Mouse (Mus musculus) kidney, adult 2 months (tissue): Measurements from ENCODE around the gene Tspan7. TPM values are rescaled to one million over a fixed set of nuclear protein-coding genes. Genes with fewer than 3 reads are reported as not detected.

Source experiments
- DNase-seq: peaks from one replicate; pipeline ENCODE4 v3.0.0; 2021
- H3K27ac ChIP-seq: fragments of 200-500 bp; 2 replicates; pipeline ENCODE4 v1.5.1; 2012; ENCODE audit warnings: low read depth, low read length, control low read depth, inconsistent platforms; ENCODE audit not compliant: insufficient read depth
- H3K27me3 ChIP-seq: fragments of 200-500 bp; replicated peaks from 2 replicates; pipeline ENCODE4 v1.6.1; 2012; ENCODE audit warnings: mild to moderate bottlenecking, moderate library complexity, low read length, inconsistent platforms; ENCODE audit not compliant: control insufficient read depth, insufficient read depth
- H3K36me3 ChIP-seq: fragments of 200-500 bp; 2 replicates; pipeline ENCODE4 v1.6.1; 2012; ENCODE audit warnings: mild to moderate bottlenecking, moderate library complexity, low read length, inconsistent platforms; ENCODE audit not compliant: control insufficient read depth, insufficient read depth
- H3K4me1 ChIP-seq: fragments of 200-500 bp; 2 replicates; pipeline ENCODE4 v1.6.1; 2011; ENCODE audit warnings: low read length; ENCODE audit not compliant: control insufficient read depth, insufficient read depth
- H3K4me3 ChIP-seq: fragments of 200-500 bp; 2 replicates; pipeline ENCODE4 v1.5.1; 2011; ENCODE audit warnings: mild to moderate bottlenecking, low read depth, low read length, control low read depth; ENCODE audit not compliant: insufficient read depth
- CTCF ChIP-seq: fragments of 200-500 bp; conservative IDR thresholded peaks from 2 replicates; pipeline ENCODE4 v1.5.1; 2011; ENCODE audit warnings: low read depth, mild to moderate bottlenecking, control low read depth, low read length, moderate library complexity, mixed read lengths; ENCODE audit not compliant: insufficient read depth, insufficient read length
- POLR2A ChIP-seq: fragments of 200-500 bp; IDR thresholded peaks from one replicate; pipeline ENCODE4 v1.6.1; 2011; ENCODE audit warnings: low read depth, low read length, control low read depth
- WGBS: fragments of 180-500 bp; shearing (Covaris S2); methylation state at CpG from one replicate; pipeline ENCODE4 v1.1.7; 2018; 5-methylcytosine and 5-hydroxymethylcytosine counted together
- polyA plus RNA-seq: library from polyadenylated mRNA; depleted of rRNA; stranded (reverse); fragments of >200 nt; gene quantifications from 2 replicates; pipeline ENCODE4 v1.2.3, GENCODE M21; 2012; rRNA removed

The Tspan7 gene
- polyA plus RNA-seq, 1 experiment, result 86.1 TPM

DNA sequence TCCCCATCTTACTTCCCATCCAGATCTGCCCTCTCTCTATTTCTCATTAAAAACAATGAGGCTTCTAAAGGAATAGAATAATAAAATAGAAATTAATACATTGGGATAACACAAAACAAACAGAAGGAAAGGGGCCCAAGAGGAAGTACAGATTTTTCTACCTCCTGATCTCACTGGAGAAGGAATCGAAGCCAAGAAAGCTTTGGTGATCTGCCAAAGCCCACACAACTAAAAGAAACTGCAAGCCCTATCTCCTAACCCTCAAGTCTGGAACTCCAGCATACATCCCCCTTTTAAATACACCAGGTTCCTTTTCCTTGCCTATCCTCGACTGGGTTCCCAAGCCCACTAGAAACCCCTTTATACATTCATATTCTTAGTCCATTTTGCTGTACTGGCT lies 90.4 kb downstream of the Tspan7 start:
- 41% methylated on average over 2 of the region's 2 CpGs for WGBS
- H3K27me3 ChIP-seq, result no peaks in the 10 kb centered on the region
- no peak overlapping the region for H3K27ac ChIP-seq
- no peaks in the 10 kb centered on the region for H3K36me3 ChIP-seq
- TF ChIP-seq CTCF (no peak), POLR2A (no peak)
- H3K4me1 ChIP-seq, result no peaks in the 10 kb centered on the region
- no peak overlapping the region for H3K4me3 ChIP-seq
- peak; percentile 11 for DNase-seq

DNA sequence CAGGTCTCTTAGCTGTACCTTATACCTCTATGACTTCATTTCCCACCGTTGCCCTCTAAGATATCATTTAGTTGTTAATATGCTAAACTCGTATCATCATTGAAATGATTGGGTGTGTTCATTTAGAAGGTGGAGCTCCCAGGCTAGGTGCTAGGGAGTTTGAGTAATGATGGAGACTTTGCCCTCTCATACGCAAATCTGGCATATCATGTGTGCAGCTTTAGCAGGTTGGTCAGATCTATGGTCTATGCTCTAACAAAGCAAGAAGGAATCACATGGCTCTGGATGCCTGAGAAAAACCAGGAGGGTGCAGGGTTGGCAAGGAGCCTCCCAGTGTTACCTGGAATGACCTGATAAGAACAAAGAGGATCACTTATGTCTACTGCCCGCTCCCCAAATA lies 91.4 kb downstream of the Tspan7 start:
- no peak for DNase-seq
- H3K4me3 ChIP-seq, result no peak overlapping the region
- H3K27ac ChIP-seq, result no peak overlapping the region
- no peak for TF ChIP-seq CTCF
- TF ChIP-seq POLR2A, result no peak
- no peaks in the 10 kb centered on the region for H3K36me3 ChIP-seq
- no peaks in the 10 kb centered on the region for H3K4me1 ChIP-seq
- WGBS, result 63% methylated on average over 4 of the region's 4 CpGs
- no peaks in the 10 kb centered on the region for H3K27me3 ChIP-seq

DNA sequence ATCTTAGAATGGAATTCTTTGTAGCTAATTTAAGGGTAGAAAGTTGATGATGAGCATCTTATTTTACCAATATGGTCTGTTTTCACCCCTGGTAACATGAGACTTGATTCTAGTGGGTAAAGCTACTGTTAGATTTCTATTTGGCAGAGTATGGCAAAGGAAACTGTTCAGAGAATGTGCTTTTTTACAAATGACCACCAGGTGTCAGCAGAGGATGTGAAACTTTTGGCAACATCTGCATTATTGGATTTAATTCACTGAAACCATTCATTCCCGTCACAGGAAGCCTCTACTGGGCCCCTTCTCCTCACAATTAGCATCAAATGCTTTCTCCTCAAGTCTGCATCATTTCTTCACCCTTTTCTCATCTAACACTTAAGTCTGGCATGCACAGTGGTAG lies 92.4 kb downstream of the Tspan7 start:
- Histone ChIP-seq H3K27me3 (no peaks in the 10 kb centered on the region), H3K4me1 (no peaks in the 10 kb centered on the region), H3K4me3 (no peak overlapping the region), H3K27ac (no peak overlapping the region), H3K36me3 (no peaks in the 10 kb centered on the region)
- WGBS, result 0% methylated on average over 1 of the region's 1 CpGs
- DNase-seq, result peak; percentile 46
- TF ChIP-seq CTCF, result 0 out of 2 replicates have a peak, but pooled peaks have one; percentile 23
- no peak for TF ChIP-seq POLR2A

DNA sequence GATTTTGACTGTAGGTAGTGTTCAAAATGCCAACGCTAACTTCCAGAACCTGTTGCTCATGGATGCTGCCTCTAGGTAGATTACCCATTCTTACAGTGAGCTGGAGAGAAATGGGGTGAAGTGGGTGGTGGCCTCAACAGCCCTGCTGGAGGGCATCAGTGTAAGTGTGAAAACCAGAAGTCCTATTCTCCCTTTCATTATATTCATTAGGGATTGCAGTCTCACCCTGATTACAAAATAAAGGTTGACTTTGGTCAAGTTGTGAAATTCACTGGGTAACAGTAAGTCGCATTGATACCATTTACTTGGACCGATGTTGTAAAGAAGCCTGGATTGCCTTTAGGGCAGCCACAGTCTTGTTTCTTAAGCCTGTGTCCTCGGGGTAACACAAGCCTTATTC lies 97.8 kb downstream of the Tspan7 start:
- TF ChIP-seq POLR2A (no peak), CTCF (no peak)
- Histone ChIP-seq H3K27me3 (no peaks in the 10 kb centered on the region), H3K36me3 (no peaks in the 10 kb centered on the region), H3K27ac (no peak overlapping the region), H3K4me1 (no peaks in the 10 kb centered on the region), H3K4me3 (no peak overlapping the region)
- DNase-seq, result no peak
- whole genome bisulfite sequencing, result 93% methylated on average over 4 of the region's 4 CpGs

DNA sequence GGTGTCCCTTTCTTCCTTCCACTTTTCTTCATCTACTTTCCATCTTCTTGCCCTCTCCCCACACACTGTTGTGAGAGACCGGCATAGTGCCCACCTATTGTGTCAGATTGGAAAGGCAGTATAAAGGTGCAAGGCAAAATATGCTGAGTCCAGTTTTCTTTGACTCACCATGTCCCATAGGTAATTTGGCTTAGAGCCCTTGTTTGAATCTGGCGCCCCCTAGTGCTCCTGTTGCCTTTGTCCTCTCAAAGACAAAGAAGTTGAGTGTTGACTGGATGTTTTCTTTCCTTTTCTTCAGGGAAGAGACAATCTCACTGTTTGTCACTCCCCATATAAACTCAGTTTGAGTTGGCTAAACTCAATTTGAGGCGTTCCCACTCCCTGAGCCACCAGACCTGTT lies 107.3 kb downstream of the Tspan7 start:
- Histone ChIP-seq H3K36me3 (no peaks in the 10 kb centered on the region), H3K4me1 (no peaks in the 10 kb centered on the region), H3K27ac (no peak overlapping the region), H3K4me3 (no peak overlapping the region), H3K27me3 (no peaks in the 10 kb centered on the region)
- TF ChIP-seq CTCF, result 0 out of 2 replicates have a peak, but pooled peaks have one; percentile 10
- no peak for TF ChIP-seq POLR2A
- peak; percentile 16 for DNase-seq
- WGBS, result 65% methylated on average over 3 of the region's 3 CpGs

DNA sequence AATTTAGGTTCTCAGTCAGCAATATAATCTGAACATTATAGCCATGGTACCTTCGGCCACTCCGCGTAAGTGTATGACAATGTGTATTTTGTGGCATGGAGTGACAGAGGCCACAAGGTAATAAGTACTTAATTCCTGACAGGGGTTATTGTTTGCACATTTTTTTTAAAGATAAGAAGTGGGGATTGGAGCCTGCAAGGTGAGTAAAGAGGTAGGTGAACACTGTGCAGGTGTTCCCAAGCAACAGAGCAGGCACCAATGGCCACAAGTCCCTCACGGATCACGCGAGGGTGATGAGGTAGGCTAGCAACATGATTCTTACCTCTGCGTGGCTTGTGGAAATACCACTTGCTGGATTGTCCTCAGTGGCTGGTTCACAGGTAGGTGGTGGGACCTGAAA lies 108.6 kb downstream of the Tspan7 start:
- DNase-seq, result no peak
- whole genome bisulfite sequencing, result 98% methylated on average over 7 of the region's 7 CpGs
- Histone ChIP-seq H3K4me3 (no peak overlapping the region), H3K4me1 (no peaks in the 10 kb centered on the region), H3K27me3 (no peaks in the 10 kb centered on the region), H3K27ac (no peak overlapping the region), H3K36me3 (no peaks in the 10 kb centered on the region)
- TF ChIP-seq CTCF (no peak), POLR2A (no peak)

DNA sequence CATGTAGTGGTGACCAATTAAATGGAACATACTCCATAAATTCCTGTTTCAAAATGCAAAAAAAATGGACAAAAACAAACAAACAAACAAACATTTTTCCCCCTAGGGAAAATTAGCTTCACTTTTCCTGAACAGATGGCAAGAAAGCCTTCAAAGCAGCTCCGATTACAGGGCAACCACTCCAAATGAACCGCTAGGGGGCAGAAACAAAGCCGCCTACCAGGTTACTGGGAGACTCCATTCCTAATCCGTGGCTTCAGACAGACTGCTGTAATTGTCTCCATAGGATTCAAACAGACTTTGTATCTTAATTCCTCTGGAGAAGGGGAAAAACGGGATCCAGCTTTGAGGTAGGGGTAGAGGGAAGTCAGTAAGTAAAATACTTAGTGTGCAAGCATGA lies 132.2 kb downstream of the Tspan7 start:
- H3K36me3 ChIP-seq, result no peaks in the 10 kb centered on the region
- no peaks in the 10 kb centered on the region for H3K4me1 ChIP-seq
- H3K27me3 ChIP-seq, result no peaks in the 10 kb centered on the region
- no peak overlapping the region for H3K27ac ChIP-seq
- WGBS, result 22% methylated on average over 5 of the region's 5 CpGs
- H3K4me3 ChIP-seq, result no peak overlapping the region
- TF ChIP-seq POLR2A (no peak), CTCF (peak; percentile 34)
- peak; percentile 12 for DNase-seq

DNA sequence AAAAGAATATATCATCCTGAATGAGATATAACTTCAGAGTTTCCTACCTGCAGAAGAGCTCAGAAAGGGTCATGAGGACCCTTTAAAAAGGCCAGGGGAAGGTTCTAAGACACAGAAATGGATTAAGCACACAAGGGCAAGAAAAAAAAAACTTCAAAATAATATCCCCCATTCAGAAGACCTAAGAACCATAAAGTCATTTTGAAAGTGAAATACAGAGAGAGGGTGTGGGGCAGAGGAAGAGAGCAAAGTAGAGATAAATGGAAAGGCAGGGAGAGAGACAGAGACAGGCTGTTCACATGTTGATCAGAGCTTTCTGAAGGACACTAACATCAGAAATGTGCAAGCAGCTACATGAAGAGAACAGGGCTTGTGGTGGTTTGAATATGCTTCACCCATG lies 156.1 kb downstream of the Tspan7 start:
- no peaks in the 10 kb centered on the region for H3K36me3 ChIP-seq
- H3K27ac ChIP-seq, result no peak overlapping the region
- TF ChIP-seq CTCF, result no peak
- no peak for TF ChIP-seq POLR2A
- H3K4me3 ChIP-seq, result no peak overlapping the region
- DNase-seq, result no peak
- H3K4me1 ChIP-seq, result no peaks in the 10 kb centered on the region
- H3K27me3 ChIP-seq, result no peaks in the 10 kb centered on the region

Other genes starting within 250 kb of the Tspan7 start
- gene Otc, start 232.9 kb upstream of the Tspan7 start, polyA plus RNA-seq, result not detected in 2 replicates
- 30.0 and 34.7 TPM in 2 replicates for gene Mid1ip1, start 229.9 kb downstream of the Tspan7 start, polyA plus RNA-seq